15 mouse cellular contexts compared by ENCODE assay signal in genomic region chr2:124404631-124405562, GRCm38 (mm10).
DNase-seq lines count a peak whose midpoint lies in the region; ATAC-seq and TF ChIP-seq lines count a peak whose summit lies in the region.
"Had no signal": no experiment of that assay in that cellular context is flagged by ENCODE, and none has a peak within 500 bp of the region (broad histone marks: within the 10 kb centered on the region; RNA-seq: fewer than 3 reads in every experiment).

No protein-coding gene starts in this region.

- no peak overlapping the region for H3K4me3 ChIP-seq in heart, embryonic 14.5 days (ENCODE audit: control insufficient read depth in 1 of 2, insufficient read depth in 1 of 2, low read depth in 1 of 2, low read length in 2 of 2)
- H3K4me3 ChIP-seq in left cerebral cortex, adult 2 months: no peak overlapping the region
- no peak overlapping the region for H3K4me3 ChIP-seq in forebrain, postnatal 0 days (ENCODE audit: low read depth, low read length)

- H3K9ac ChIP-seq in heart, embryonic 14.5 days (ENCODE audit: low read length): no peak overlapping the region
- H3K9ac ChIP-seq in forebrain, postnatal 0 days: no peak overlapping the region

- no peak overlapping the region for H3K4me2 ChIP-seq in heart, embryonic 14.5 days (ENCODE audit: low read length)
- H3K4me2 ChIP-seq in forebrain, postnatal 0 days (ENCODE audit: low read depth): no peak overlapping the region
- H3K4me2 ChIP-seq: midbrain, embryonic 11.5 days had no signal

- intact Hi-C loops in left cerebral cortex, adult 2 months (cut with DNase I): no loop called here
- intact Hi-C loops in left cerebral cortex, postnatal 36 days (cut with DNase I): no loop called here

- WGBS in heart, embryonic 14.5 days: 86% methylated on average over 6 of the region's 6 CpGs
- WGBS in forebrain, postnatal 0 days: 45% methylated on average over 6 of the region's 6 CpGs

- H3K27me3 ChIP-seq in heart, embryonic 14.5 days (ENCODE audit: control insufficient read depth, insufficient read depth, low read length): no peaks in the 10 kb centered on the region
- no peaks in the 10 kb centered on the region for H3K27me3 ChIP-seq in forebrain, postnatal 0 days (ENCODE audit: insufficient read depth, low read length)

- ATAC-seq in heart, embryonic 14.5 days (ENCODE audit: insufficient number of reproducible peaks, insufficient read depth, low FRiP score, low read depth): no peak
- ATAC-seq in forebrain, postnatal 0 days: peak; percentile 36; the same call in 1 of the 2 replicates
- ATAC-seq: activated CD4-positive, CD25-positive, alpha-beta regulatory T cell, adult 4 months; CD4-positive, CD25-positive, alpha-beta regulatory T cell, adult 4 months had no signal

- H3K4me1 ChIP-seq in heart, embryonic 14.5 days (ENCODE audit: control insufficient read depth in 2 of 2, insufficient read depth in 2 of 2, low read length in 2 of 2): peaks cover 19 to 29% of the 10 kb centered on the region in 2 experiments
- 0 out of 2 replicates have a peak, but pooled peaks cover 3% of the 10 kb centered on the region for H3K4me1 ChIP-seq in forebrain, postnatal 0 days (ENCODE audit: insufficient read depth)

- no peaks in the 10 kb centered on the region for H3K36me3 ChIP-seq in heart, embryonic 14.5 days (ENCODE audit: control insufficient read depth, insufficient read depth, low read length)
- no peaks in the 10 kb centered on the region for H3K36me3 ChIP-seq in forebrain, postnatal 0 days (ENCODE audit: insufficient read depth)

- no peaks in the 10 kb centered on the region for H3K9me3 ChIP-seq in heart, embryonic 14.5 days (ENCODE audit: control insufficient read depth, low read length)
- no peaks in the 10 kb centered on the region for H3K9me3 ChIP-seq in forebrain, postnatal 0 days (ENCODE audit: low read length)

- peak overlapping the region; percentile 1 to 51; a peak in 3 of 4 replicates for H3K27ac ChIP-seq in heart, embryonic 14.5 days (replicated peaks in 1 of 2; ENCODE audit: control insufficient read depth in 1 of 2, insufficient read depth in 1 of 2, low read depth in 2 of 2, low read length in 2 of 2)
- H3K27ac ChIP-seq in left cerebral cortex, adult 2 months: peak overlapping the region; percentile 25
- no peak overlapping the region; the same call in 1 of the 2 replicates for H3K27ac ChIP-seq in forebrain, postnatal 0 days (ENCODE audit: low read depth, low read length)

- no peak for DNase-seq in heart, postnatal 4 days
- no peak for DNase-seq in left cerebral cortex, adult 2 months (ENCODE audit: extremely low spot score in 1 of 2, low spot score in 2 of 2)
- DNase-seq in left cerebral cortex, postnatal 36 days (ENCODE audit: low spot score in 2 of 2): no peak
- DNase-seq in brain, embryonic 18.5 days (ENCODE audit: low read depth, low spot score): peak; percentile 40
- DNase-seq in forebrain, postnatal 0 days: peak; percentile 9
- DNase-seq in thymus, postnatal 0 days (ENCODE audit: low spot score): no peak
- no peak for DNase-seq in spleen, postnatal 36 days (ENCODE audit: low spot score in 2 of 2)
- DNase-seq: adrenal gland, postnatal 25 days; cerebellum, postnatal 36 days; lung, postnatal 36 days; thymus, postnatal 36 days had no signal

- no peak for TF ChIP-seq CTCF in left cerebral cortex, adult 2 months (IDR thresholded peaks at IDR 0.05)
- no peak for TF ChIP-seq CTCF in forebrain, postnatal 0 days (IDR thresholded peaks at IDR 0.05; ENCODE audit: low read depth)

Comparison
In these comparisons a context has a peak if more than half of its experiments do, and no peak if none do; other contexts are left out.
1. DNase-seq: peak in brain, embryonic 18.5 days (single experiment) and forebrain, postnatal 0 days (single experiment); none in heart, postnatal 4 days (single experiment), left cerebral cortex, adult 2 months (0 of 2), left cerebral cortex, postnatal 36 days (0 of 2), thymus, postnatal 0 days (single experiment) and spleen, postnatal 36 days (0 of 2).